Mouse (Mus musculus) megakaryocyte, embryonic 14.5 days (primary cell): ENCODE measurements around the gene Exoc5. TPM values are rescaled to one million over a fixed set of nuclear protein-coding genes. Genes with fewer than 3 reads are reported as not detected.

Experiments used
- H3K27me3 ChIP-seq: replicated peaks from 2 replicates; pipeline ENCODE3; 2012; ENCODE audit warnings: inconsistent platforms
- H3K36me3 ChIP-seq: replicated peaks from 2 replicates; pipeline ENCODE3; 2012; ENCODE audit warnings: low read length, inconsistent platforms, mixed read lengths
- H3K4me1 ChIP-seq: 2 replicates; pipeline ENCODE4 v1.6.1; 2012; ENCODE audit warnings: inconsistent platforms
- H3K4me3 ChIP-seq: replicated peaks from 2 replicates; pipeline ENCODE3; 2012; ENCODE audit warnings: moderate library complexity, mild to moderate bottlenecking, inconsistent platforms
- H3K9me3 ChIP-seq: 2 replicates; pipeline ENCODE4 v1.6.1; 2012; ENCODE audit warnings: inconsistent platforms
- FLI1 ChIP-seq: IDR thresholded peaks from 2 replicates; pipeline ENCODE4 v1.6.1; 2012; ENCODE audit warnings: low read length, inconsistent platforms, mixed read lengths
- GATA1 ChIP-seq: IDR thresholded peaks from 3 replicates; pipeline ENCODE4 v1.6.1; 2012; ENCODE audit warnings: mixed read lengths, low read length, inconsistent platforms, borderline replicate concordance
- polyA plus RNA-seq: library from polyadenylated mRNA; stranded (reverse); fragments of >175 nt; gene quantifications from 2 replicates; pipeline ENCODE4 v1.2.3, GENCODE M21; 2012; ENCODE audit warnings: low replicate concordance; ENCODE audit not compliant: insufficient read depth

Gene Exoc5
- polyA plus RNA-seq, 1 experiment, result 3.3 TPM

- Histone ChIP-seq H3K4me3 (no peak overlapping the region), H3K36me3 (peaks cover 29% of the 10 kb centered on the region), H3K9me3 (no peaks in the 10 kb centered on the region), H3K27me3 (no peaks in the 10 kb centered on the region), H3K4me1 (no peaks in the 10 kb centered on the region)
- TF ChIP-seq FLI1, result no peak
- TF ChIP-seq GATA1, result no peak
Measured at GRCm38 (mm10) chr14:49008399-49009189, 57.9 kb downstream of the Exoc5 start.

- no peak for TF ChIP-seq GATA1
- no peak for TF ChIP-seq FLI1
- H3K4me3 ChIP-seq, result no peak overlapping the region
- H3K9me3 ChIP-seq, result no peaks in the 10 kb centered on the region
- no peaks in the 10 kb centered on the region for H3K27me3 ChIP-seq
- H3K36me3 ChIP-seq, result peaks cover 25% of the 10 kb centered on the region
- no peaks in the 10 kb centered on the region for H3K4me1 ChIP-seq
Measured at GRCm38 (mm10) chr14:49007979-49008378, 58.5 kb downstream of the Exoc5 start.

- Histone ChIP-seq H3K4me1 (no peaks in the 10 kb centered on the region), H3K9me3 (no peaks in the 10 kb centered on the region), H3K36me3 (no peaks in the 10 kb centered on the region), H3K4me3 (no peak overlapping the region), H3K27me3 (no peaks in the 10 kb centered on the region)
- TF ChIP-seq GATA1, result no peak
- TF ChIP-seq FLI1, result no peak
Measured at GRCm38 (mm10) chr14:49001655-49002054, 64.8 kb downstream of the Exoc5 start.

- no peaks in the 10 kb centered on the region for H3K27me3 ChIP-seq
- H3K4me3 ChIP-seq, result no peak overlapping the region
- TF ChIP-seq GATA1 (no peak), FLI1 (no peak)
- no peaks in the 10 kb centered on the region for H3K4me1 ChIP-seq
- no peaks in the 10 kb centered on the region for H3K36me3 ChIP-seq
- H3K9me3 ChIP-seq, result no peaks in the 10 kb centered on the region
Measured at GRCm38 (mm10) chr14:48998795-48999194, 67.7 kb downstream of the Exoc5 start.

- Histone ChIP-seq H3K27me3 (peaks cover 8% of the 10 kb centered on the region), H3K4me1 (0 out of 2 replicates have a peak, but pooled peaks cover 3% of the 10 kb centered on the region), H3K4me3 (no peak overlapping the region), H3K36me3 (no peaks in the 10 kb centered on the region), H3K9me3 (no peaks in the 10 kb centered on the region)
- TF ChIP-seq FLI1, result no peak
- TF ChIP-seq GATA1, result no peak
Measured at GRCm38 (mm10) chr14:48993861-48994260, 72.6 kb downstream of the Exoc5 start.

- no peaks in the 10 kb centered on the region for H3K9me3 ChIP-seq
- TF ChIP-seq FLI1 (no peak), GATA1 (no peak)
- peaks cover 8% of the 10 kb centered on the region for H3K27me3 ChIP-seq
- 0 out of 2 replicates have a peak, but pooled peaks cover 3% of the 10 kb centered on the region for H3K4me1 ChIP-seq
- no peak overlapping the region for H3K4me3 ChIP-seq
- no peaks in the 10 kb centered on the region for H3K36me3 ChIP-seq
Measured at GRCm38 (mm10) chr14:48992070-48992580, 74.3 kb downstream of the Exoc5 start.

GRCm38 (mm10) chr14:48991144-48991522 is 75.3 kb downstream of the Exoc5 start:
- H3K27me3 ChIP-seq, result peaks cover 8% of the 10 kb centered on the region
- no peaks in the 10 kb centered on the region for H3K36me3 ChIP-seq
- no peaks in the 10 kb centered on the region for H3K9me3 ChIP-seq
- H3K4me3 ChIP-seq, result no peak overlapping the region
- H3K4me1 ChIP-seq, result peaks cover 3% of the 10 kb centered on the region; the same call in 1 of the 2 replicates
- TF ChIP-seq GATA1, result no peak
- no peak for TF ChIP-seq FLI1

- H3K36me3 ChIP-seq, result no peaks in the 10 kb centered on the region
- H3K27me3 ChIP-seq, result peaks cover 8% of the 10 kb centered on the region
- peaks cover 3% of the 10 kb centered on the region; the same call in 1 of the 2 replicates for H3K4me1 ChIP-seq
- H3K4me3 ChIP-seq, result no peak overlapping the region
- TF ChIP-seq GATA1, result no peak
- no peak for TF ChIP-seq FLI1
- no peaks in the 10 kb centered on the region for H3K9me3 ChIP-seq
Measured at GRCm38 (mm10) chr14:48990471-48991143, 75.8 kb downstream of the Exoc5 start.

- peaks cover 3% of the 10 kb centered on the region; the same call in 1 of the 2 replicates for H3K4me1 ChIP-seq
- H3K36me3 ChIP-seq, result no peaks in the 10 kb centered on the region
- TF ChIP-seq GATA1, result no peak
- no peak for TF ChIP-seq FLI1
Measured at GRCm38 (mm10) chr14:48989831-48990230, 76.6 kb downstream of the Exoc5 start.

GRCm38 (mm10) chr14:48986231-48986630 is 80.2 kb downstream of the Exoc5 start:
- Histone ChIP-seq H3K36me3 (no peaks in the 10 kb centered on the region), H3K4me3 (no peak overlapping the region), H3K27me3 (peaks cover 8% of the 10 kb centered on the region), H3K9me3 (no peaks in the 10 kb centered on the region), H3K4me1 (peaks cover 3% of the 10 kb centered on the region; the same call in 1 of the 2 replicates)
- TF ChIP-seq FLI1 (no peak), GATA1 (no peak)

More at GRCm38 (mm10) chr14:48989831-48990230, 76.6 kb downstream of the Exoc5 start:
- Histone ChIP-seq H3K4me3 (no peak overlapping the region), H3K27me3 (peaks cover 8% of the 10 kb centered on the region), H3K9me3 (no peaks in the 10 kb centered on the region)
